Mouse (Mus musculus) G1E (cell line): ENCODE data around the gene En2. TPM values are rescaled to one million over a fixed set of nuclear protein-coding genes. Genes with fewer than 3 reads are reported as not detected.

Experiments used
- ATAC-seq: 2 replicates; pipeline ENCODE4 v1.8.0; 2016; ENCODE audit warnings: mild to moderate bottlenecking; ENCODE audit not compliant: insufficient number of reproducible peaks, poor library complexity, low FRiP score, severe bottlenecking; ENCODE audit errors: extremely low read depth
- DNase-seq: peaks from one replicate; pipeline ENCODE4 v3.0.0; 2012; ENCODE audit warnings: low spot score
- H3K27me3 ChIP-seq: 2 replicates; pipeline ENCODE4 v1.6.1; 2012; ENCODE audit warnings: mild to moderate bottlenecking, low read length, inconsistent platforms; ENCODE audit not compliant: insufficient read depth
- H3K36me3 ChIP-seq: replicated peaks from 2 replicates; pipeline ENCODE3; 2012; ENCODE audit warnings: mild to moderate bottlenecking, inconsistent platforms
- H3K4me1 ChIP-seq: 2 replicates; pipeline ENCODE4 v1.6.1; 2012; ENCODE audit warnings: low read depth, low read length, inconsistent platforms, mixed read lengths; ENCODE audit not compliant: insufficient read depth
- H3K4me3 ChIP-seq: 2 replicates; pipeline ENCODE4 v1.5.1; 2012; ENCODE audit warnings: low read depth, mild to moderate bottlenecking, inconsistent platforms, low read length, moderate library complexity, mixed read lengths
- H3K9me3 ChIP-seq: replicated peaks from 2 replicates; pipeline ENCODE4 v1.6.1; 2012; ENCODE audit warnings: inconsistent platforms
- CTCF ChIP-seq: IDR thresholded peaks from 2 replicates; pipeline ENCODE4 v1.5.1; 2012; ENCODE audit warnings: low read depth, low read length, inconsistent platforms, mixed read lengths
- GATA1 ChIP-seq: IDR thresholded peaks from 2 replicates; pipeline ENCODE4 v1.6.1; 2012; ENCODE audit warnings: borderline replicate concordance, low read length, inconsistent platforms, mixed read lengths
- GATA2 ChIP-seq: IDR thresholded peaks from 2 replicates; pipeline ENCODE4 v1.6.1; 2012; ENCODE audit warnings: low read depth, low read length, inconsistent platforms, borderline replicate concordance
- POLR2AphosphoS5 ChIP-seq: IDR thresholded peaks from 2 replicates; pipeline ENCODE4 v1.6.1; 2012; ENCODE audit warnings: low read depth, low read length, inconsistent platforms; ENCODE audit not compliant: insufficient replicate concordance
- TAL1 ChIP-seq: conservative IDR thresholded peaks from 2 replicates; pipeline ENCODE4 v1.6.1; 2012; ENCODE audit warnings: low read depth, low read length, inconsistent platforms, mixed read lengths
- polyA plus RNA-seq: library from polyadenylated mRNA; stranded (reverse); fragments of >175 nt; gene quantifications from 2 replicates; pipeline ENCODE4 v1.2.3, GENCODE M21; 2012
- total RNA-seq, 2 experiments: library from RNA; stranded (forward) in 1 of 2; stranded (reverse) in 1 of 2; fragments of 200-1000 nt in 1 of 2; fragments of >200 nt in 1 of 2; fragmentation: Nextera tagmentation in 1 of 2; gene quantifications; 2 replicates each; pipeline ENCODE4 v1.2.3; 2014 to 2017

Gene En2
- total and polyA plus RNA-seq, 3 experiments = not detected

DNA sequence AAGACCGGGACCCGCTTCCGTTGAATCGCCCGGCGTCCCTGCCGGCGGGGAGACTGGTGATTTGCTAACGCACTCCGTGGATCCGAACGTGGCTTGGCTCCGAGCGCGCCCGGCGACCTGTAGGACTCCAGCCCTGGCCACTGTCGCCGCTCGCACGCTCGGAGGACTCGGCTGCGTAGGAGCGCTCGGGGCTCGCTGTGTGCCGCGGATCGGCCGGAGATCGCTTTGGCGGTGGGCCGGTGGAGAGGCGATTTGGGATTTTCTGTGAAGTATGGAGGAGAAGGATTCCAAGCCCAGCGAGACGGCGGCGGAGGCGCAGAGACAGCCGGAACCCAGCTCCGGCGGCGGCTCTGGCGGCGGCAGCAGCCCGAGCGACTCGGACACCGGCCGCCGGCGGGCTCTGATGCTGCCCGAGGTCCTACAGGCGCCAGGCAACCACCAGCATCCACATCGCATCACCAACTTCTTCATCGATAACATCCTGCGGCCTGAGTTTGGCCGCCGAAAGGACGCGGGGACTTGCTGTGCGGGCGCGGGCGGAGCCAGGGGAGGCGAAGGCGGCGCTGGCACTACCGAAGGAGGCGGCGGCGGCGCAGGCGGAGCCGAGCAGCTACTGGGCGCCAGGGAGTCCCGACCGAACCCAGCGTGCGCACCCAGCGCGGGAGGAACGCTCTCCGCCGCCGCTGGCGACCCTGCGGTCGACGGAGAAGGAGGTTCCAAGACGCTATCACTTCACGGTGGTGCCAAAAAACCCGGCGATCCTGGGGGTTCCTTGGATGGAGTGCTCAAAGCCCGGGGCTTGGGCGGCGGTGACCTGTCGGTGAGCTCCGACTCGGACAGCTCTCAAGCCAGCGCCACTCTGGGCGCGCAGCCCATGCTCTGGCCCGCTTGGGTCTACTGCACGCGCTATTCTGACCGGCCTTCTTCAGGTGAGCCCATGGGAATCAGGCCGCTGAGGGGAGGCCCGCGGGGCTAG lies 1.1 kb downstream of the En2 start:
- no peaks in the 10 kb centered on the region for H3K36me3 ChIP-seq
- ATAC-seq (no peak), DNase-seq (no peak)
- no peaks in the 10 kb centered on the region for H3K4me1 ChIP-seq
- peak overlapping the region; percentile 20; the same call in 1 of the 2 replicates for H3K4me3 ChIP-seq
- H3K27me3 ChIP-seq = peaks cover 15% of the 10 kb centered on the region
- TF ChIP-seq TAL1 (no peak), GATA1 (no peak), CTCF (no peak), GATA2 (no peak)
- H3K9me3 ChIP-seq = peaks cover 25% of the 10 kb centered on the region

DNA sequence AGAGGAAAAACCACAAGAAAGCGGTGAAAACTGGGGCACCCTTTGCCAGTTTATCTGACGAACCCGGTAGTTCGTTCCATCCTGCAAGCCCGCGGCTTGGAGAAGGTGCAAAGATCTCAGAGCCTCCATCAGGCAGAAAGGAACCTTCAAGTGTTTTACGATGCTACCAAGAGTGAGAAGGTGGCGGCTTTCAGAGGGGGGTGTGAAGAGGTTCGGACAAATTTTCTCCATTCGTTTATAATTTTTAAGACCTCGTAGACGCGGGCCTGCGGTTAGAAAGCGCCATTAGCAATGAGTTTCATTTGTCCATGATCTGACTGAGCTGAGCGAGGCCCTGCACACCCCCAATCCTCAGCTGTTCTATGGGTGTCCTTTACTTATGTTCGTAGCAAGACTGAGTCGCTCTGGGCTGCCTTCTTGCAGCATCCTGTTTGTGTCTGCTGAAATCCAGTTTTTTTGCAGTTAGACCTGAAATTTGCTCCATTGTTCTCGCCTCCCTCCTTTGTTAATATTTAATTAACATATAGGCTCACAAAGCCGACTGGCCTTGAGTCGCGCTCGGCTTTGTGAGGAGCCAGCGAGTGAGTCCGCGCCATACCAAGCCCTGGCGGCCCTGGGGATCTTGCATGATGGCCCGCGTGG lies 2.2 kb downstream of the En2 start:
- H3K27me3 ChIP-seq = peaks cover 13% of the 10 kb centered on the region; the same call in 1 of the 2 replicates
- ATAC-seq = no peak

DNA sequence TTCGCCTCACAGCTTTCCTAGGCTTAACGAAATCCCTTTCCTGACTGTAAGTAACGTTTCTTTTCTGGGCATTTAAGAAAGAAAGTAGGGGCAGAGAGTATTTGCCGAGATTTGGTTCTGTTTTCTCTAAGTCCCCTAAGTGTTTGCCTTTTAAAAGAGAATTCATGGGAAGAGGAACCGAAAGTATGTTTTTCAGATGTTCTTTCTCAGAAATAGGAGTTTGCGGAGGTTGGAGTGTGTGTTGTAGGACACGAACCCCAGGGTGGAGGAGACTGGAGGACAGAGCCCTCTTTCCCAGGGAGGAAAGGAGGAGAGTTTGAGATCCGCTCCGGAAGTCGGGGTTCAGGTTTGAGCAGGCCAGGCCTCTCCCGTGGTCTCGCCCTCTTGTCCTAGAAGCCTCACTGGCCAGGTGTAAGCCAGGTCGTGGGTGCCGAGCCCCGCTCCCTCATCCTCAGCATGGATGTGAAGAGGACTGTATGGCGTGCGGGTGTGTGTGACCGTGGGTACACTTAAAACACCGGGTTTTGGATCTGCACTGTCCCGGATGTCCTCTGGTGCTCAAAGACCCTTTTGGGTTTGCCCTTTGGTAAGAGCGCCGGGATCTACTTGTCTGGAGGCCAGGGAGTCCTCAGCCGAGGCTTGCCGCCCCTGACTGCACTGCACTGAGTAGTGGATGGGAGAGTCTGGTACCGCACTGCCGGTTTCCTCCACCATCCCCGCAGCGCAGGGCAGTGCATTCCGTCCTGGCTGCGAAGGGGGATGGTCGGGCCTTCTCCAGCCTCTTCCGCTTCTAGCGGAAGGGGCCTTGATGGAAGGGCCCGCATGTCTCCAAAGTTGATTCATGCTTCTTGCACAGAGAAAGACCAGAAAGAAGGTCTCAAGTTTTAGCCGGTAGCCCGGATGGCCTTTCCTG lies 3.0 kb downstream of the En2 start:
- Histone ChIP-seq H3K9me3 (peaks cover 25% of the 10 kb centered on the region), H3K36me3 (no peaks in the 10 kb centered on the region), H3K4me1 (no peaks in the 10 kb centered on the region), H3K27me3 (peaks cover 13% of the 10 kb centered on the region; the same call in 1 of the 2 replicates), H3K4me3 (no peak overlapping the region)
- DNase-seq (no peak), ATAC-seq (no peak)
- TF ChIP-seq TAL1 (no peak), POLR2AphosphoS5 (no peak), GATA2 (no peak), GATA1 (no peak), CTCF (no peak)

More for the DNA sequence above, 2.2 kb downstream of the En2 start:
- no peaks in the 10 kb centered on the region for H3K4me1 ChIP-seq
- H3K36me3 ChIP-seq = no peaks in the 10 kb centered on the region
- TF ChIP-seq TAL1 = no peak
- TF ChIP-seq GATA2 = no peak
- TF ChIP-seq CTCF = no peak
- TF ChIP-seq POLR2AphosphoS5 = no peak
- TF ChIP-seq GATA1 = no peak
- no peak for DNase-seq
- peaks cover 25% of the 10 kb centered on the region for H3K9me3 ChIP-seq
- H3K4me3 ChIP-seq = no peak overlapping the region

DNA sequence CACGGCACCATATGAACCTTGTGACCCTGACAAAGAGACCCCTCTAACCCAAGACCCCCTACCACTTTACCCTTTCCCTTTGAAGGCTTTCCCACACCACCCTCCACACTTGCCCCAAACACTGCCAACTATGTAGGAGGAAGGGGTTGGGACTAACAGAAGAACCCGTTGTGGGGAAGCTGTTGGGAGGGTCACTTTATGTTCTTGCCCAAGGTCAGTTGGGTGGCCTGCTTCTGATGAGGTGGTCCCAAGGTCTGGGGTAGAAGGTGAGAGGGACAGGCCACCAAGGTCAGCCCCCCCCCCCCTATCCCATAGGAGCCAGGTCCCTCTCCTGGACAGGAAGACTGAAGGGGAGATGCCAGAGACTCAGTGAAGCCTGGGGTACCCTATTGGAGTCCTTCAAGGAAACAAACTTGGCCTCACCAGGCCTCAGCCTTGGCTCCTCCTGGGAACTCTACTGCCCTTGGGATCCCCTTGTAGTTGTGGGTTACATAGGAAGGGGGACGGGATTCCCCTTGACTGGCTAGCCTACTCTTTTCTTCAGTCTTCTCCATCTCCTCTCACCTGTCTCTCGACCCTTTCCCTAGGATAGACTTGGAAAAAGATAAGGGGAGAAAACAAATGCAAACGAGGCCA lies 3.8 kb downstream of the En2 start:
- Histone ChIP-seq H3K4me3 (no peak overlapping the region), H3K4me1 (no peaks in the 10 kb centered on the region), H3K9me3 (peaks cover 25% of the 10 kb centered on the region), H3K27me3 (peaks cover 13% of the 10 kb centered on the region; the same call in 1 of the 2 replicates), H3K36me3 (no peaks in the 10 kb centered on the region)
- no peak for ATAC-seq
- no peak for TF ChIP-seq CTCF
- no peak for TF ChIP-seq TAL1
- no peak for TF ChIP-seq GATA2
- no peak for TF ChIP-seq GATA1
- no peak for TF ChIP-seq POLR2AphosphoS5
- DNase-seq = no peak

DNA sequence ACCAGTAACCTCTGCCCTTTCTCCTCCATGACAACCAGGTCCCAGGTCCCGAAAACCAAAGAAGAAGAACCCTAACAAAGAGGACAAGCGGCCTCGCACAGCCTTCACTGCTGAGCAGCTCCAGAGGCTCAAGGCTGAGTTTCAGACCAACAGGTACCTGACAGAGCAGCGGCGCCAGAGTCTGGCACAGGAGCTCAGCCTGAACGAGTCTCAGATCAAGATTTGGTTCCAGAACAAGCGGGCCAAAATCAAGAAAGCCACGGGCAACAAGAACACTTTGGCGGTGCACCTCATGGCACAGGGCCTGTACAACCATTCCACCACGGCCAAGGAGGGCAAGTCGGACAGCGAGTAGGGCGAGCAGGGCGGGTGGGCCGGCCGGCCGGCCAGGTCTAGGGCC lies 4.6 kb downstream of the En2 start:
- H3K9me3 ChIP-seq = peaks cover 24% of the 10 kb centered on the region
- no peaks in the 10 kb centered on the region for H3K4me1 ChIP-seq
- H3K36me3 ChIP-seq = no peaks in the 10 kb centered on the region
- peaks cover 13% of the 10 kb centered on the region; the same call in 1 of the 2 replicates for H3K27me3 ChIP-seq
- ATAC-seq = no peak
- H3K4me3 ChIP-seq = no peak overlapping the region
- no peak for TF ChIP-seq GATA2
- no peak for TF ChIP-seq GATA1
- no peak for TF ChIP-seq POLR2AphosphoS5
- no peak for TF ChIP-seq TAL1
- TF ChIP-seq CTCF = no peak
- DNase-seq = no peak

DNA sequence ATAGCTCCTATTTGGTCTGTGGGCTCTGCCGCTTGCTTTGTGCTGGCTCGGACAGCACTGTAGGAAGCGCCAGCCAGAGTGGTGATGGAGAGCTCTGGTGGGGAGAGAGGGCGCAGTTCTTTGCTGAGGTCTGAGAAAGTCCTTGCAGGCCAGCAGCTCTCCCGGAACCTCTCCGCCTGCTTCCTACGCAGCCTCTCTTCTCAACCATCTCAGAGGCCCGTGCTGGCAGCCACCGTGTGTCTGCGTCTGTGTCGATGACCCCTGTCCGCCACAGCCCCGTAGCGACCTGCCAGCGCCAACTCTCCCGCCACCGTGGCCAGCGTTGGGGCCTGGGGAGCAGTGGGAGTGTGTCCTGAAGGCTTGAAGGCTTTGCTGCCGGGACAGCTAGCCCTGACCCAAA lies 5.4 kb downstream of the En2 start:
- no peak for DNase-seq
- H3K4me3 ChIP-seq = no peak overlapping the region
- no peak for ATAC-seq
- peaks cover 16% of the 10 kb centered on the region for H3K9me3 ChIP-seq
- TF ChIP-seq GATA1 = no peak
- no peak for TF ChIP-seq TAL1
- TF ChIP-seq CTCF = no peak
- no peak for TF ChIP-seq POLR2AphosphoS5
- TF ChIP-seq GATA2 = no peak
- H3K4me1 ChIP-seq = no peaks in the 10 kb centered on the region
- H3K27me3 ChIP-seq = peaks cover 13% of the 10 kb centered on the region; the same call in 1 of the 2 replicates
- no peaks in the 10 kb centered on the region for H3K36me3 ChIP-seq
